9 mouse cellular contexts compared by ENCODE assay signal in genomic region chr7:105787285-105788140, GRCm38 (mm10). TPM values are rescaled to one million over a fixed set of nuclear protein-coding genes. Genes with fewer than 3 reads are reported as not detected.
DNase-seq lines count a peak whose midpoint lies in the region; ATAC-seq and TF ChIP-seq lines count a peak whose summit lies in the region.
"Had no signal": no experiment of that assay in that cellular context is flagged by ENCODE, and none has a peak within 500 bp of the region (broad histone marks: within the 10 kb centered on the region; RNA-seq: fewer than 3 reads in every experiment).

Gene Dchs1, minus strand, starts transcription at chr7:105787654.

- no peaks in the 10 kb centered on the region for H3K79me3 ChIP-seq in C2C12 (ENCODE audit: low read depth)

- H3K4me2 ChIP-seq in limb, embryonic 14.5 days (replicated peaks; ENCODE audit: low read depth, low read length, severe bottlenecking) = peak within 1 kb of the TSS; percentile 81

- peak within 1 kb of the TSS; percentile 99 for H3K9ac ChIP-seq in limb, embryonic 14.5 days (ENCODE audit: low read depth, low read length, severe bottlenecking)

- WGBS in limb, embryonic 14.5 days = under 1% methylated on average over 23 of the region's 97 CpGs

- ATAC-seq in limb, embryonic 14.5 days (ENCODE audit: low FRiP score, low read depth) = peak; percentile 78

- H3K4me3 ChIP-seq in gastrocnemius, adult 2 months = peak within 1 kb of the TSS; percentile 83
- H3K4me3 ChIP-seq in C2C12 (ENCODE audit: insufficient read depth, poor library complexity, severe bottlenecking) = peak within 1 kb of the TSS; percentile 6
- H3K4me3 ChIP-seq in limb, embryonic 14.5 days (replicated peaks; ENCODE audit: low read length) = peak within 1 kb of the TSS; percentile 98

- H3ac ChIP-seq in C2C12 (ENCODE audit: control insufficient read depth, insufficient read length, low read depth) = peak within 1 kb of the TSS; percentile 31

- no peaks in the 10 kb centered on the region for H3K79me2 ChIP-seq in C2C12 (ENCODE audit: control insufficient read depth, insufficient read depth)

- peaks cover 19% of the 10 kb centered on the region for H3K4me1 ChIP-seq in limb, embryonic 14.5 days (ENCODE audit: control insufficient read depth, insufficient read depth, low read length)

- no peaks in the 10 kb centered on the region for H3K36me3 ChIP-seq in C2C12 (ENCODE audit: control insufficient read depth, insufficient read depth)
- H3K36me3 ChIP-seq in limb, embryonic 14.5 days (ENCODE audit: control insufficient read depth, insufficient read depth, low read length) = peaks cover 21% of the 10 kb centered on the region
- H3K36me3 ChIP-seq: G1E had no signal

- no peaks in the 10 kb centered on the region for H3K9me3 ChIP-seq in limb, embryonic 14.5 days (ENCODE audit: control insufficient read depth, low read length)

- peak; percentile 53; the same call in 1 of the 2 replicates for TF ChIP-seq POLR2A in limb, embryonic 14.5 days (IDR thresholded peaks at IDR 0.05; ENCODE audit: borderline replicate concordance, extremely low read depth, insufficient read depth, insufficient read length)

- intact Hi-C loops in gastrocnemius, adult 2 months (cut with DNase I) = no loop called here
- intact Hi-C loops in heart, postnatal 14 days (cut with DNase I) = no loop called here

- DNase-seq in gastrocnemius, adult 2 months = peak; percentile 52
- no peak for DNase-seq in gastrocnemius, adult 18-20 months (ENCODE audit: low spot score)
- DNase-seq in embryo, embryonic 9.5 days (ENCODE audit: extremely low spot score) = peak; percentile 64
- peak; percentile 50 to 65 for DNase-seq in heart, postnatal 14 days
- peak; percentile 44 for DNase-seq in limb, embryonic 14.5 days (ENCODE audit: low spot score)
- peak; percentile 64 for DNase-seq in neural tube, embryonic 10.5 days (ENCODE audit: extremely low spot score, low spot score)
- DNase-seq in ovary, postnatal 10 days (ENCODE audit: low spot score) = no peak

- TF ChIP-seq CTCF in gastrocnemius, adult 2 months (IDR thresholded peaks at IDR 0.05) = no peak
- no peak for TF ChIP-seq CTCF in C2C12 (IDR thresholded peaks at IDR 0.05; ENCODE audit: control insufficient read depth, insufficient read depth, insufficient read length)

- peaks cover 6% of the 10 kb centered on the region for H3K27me3 ChIP-seq in C2C12 (ENCODE audit: control insufficient read depth, insufficient read depth, insufficient read length)
- H3K27me3 ChIP-seq in limb, embryonic 14.5 days (ENCODE audit: control insufficient read depth, insufficient read depth, low read length) = no peaks in the 10 kb centered on the region

- peak within 1 kb of the TSS; percentile 81 for H3K27ac ChIP-seq in gastrocnemius, adult 2 months
- peak within 1 kb of the TSS; percentile 93 for H3K27ac ChIP-seq in limb, embryonic 14.5 days (replicated peaks; ENCODE audit: low read depth, low read length)

TF ChIP-seq in C2C12, 6 proteins besides CTCF, POLR2A, EP300 and RAD21:
- TF ChIP-seq MYOD1 (IDR thresholded peaks at IDR 0.05; ENCODE audit: control insufficient read depth, insufficient read length, low read depth) (no peak), CEBPB (IDR thresholded peaks at IDR 0.05; ENCODE audit: low read depth) (no peak), MYOG (IDR thresholded peaks at IDR 0.05; ENCODE audit: control insufficient read depth, extremely low read depth, insufficient read length) (no peak), MAX (IDR thresholded peaks at IDR 0.05) (no peak), USF1 (IDR thresholded peaks at IDR 0.05; ENCODE audit: low read depth) (no peak), FOSL1 (IDR thresholded peaks at IDR 0.05; ENCODE audit: insufficient read depth, low read length, poor library complexity, severe bottlenecking) (no peak)

RNA-seq across cellular contexts. Expression of gene Dchs1, which starts in this region (rescaled TPM):
- 1 to 10 TPM; 2.1 to 5.0 TPM for total RNA-seq in gastrocnemius, adult 2 months (2021)
- 1 to 10 TPM; 2.1 to 3.7 TPM for total RNA-seq in gastrocnemius, adult 18-20 months (2021)
- polyA plus RNA-seq in C2C12 (2012; fragmentation: generic; extraction: Trizol) = 1.8 TPM
- 10 to 100 TPM; 18.0 to 21.1 TPM for total RNA-seq in heart, postnatal 14 days (2021)
- 48.6 and 72.0 TPM in 2 replicates for polyA plus RNA-seq in limb, embryonic 14.5 days (2012; rRNA removed)
- 28.5 and 34.7 TPM in 2 replicates for polyA plus RNA-seq in limb, embryonic 14.5 days (2014; fragmentation: Nextera tagmentation; extraction: Ambion mirVana)
- polyA plus RNA-seq: G1E had no signal

Comparison
In these comparisons a context has a peak if more than half of its experiments do, and no peak if none do; other contexts are left out.
1. RNA of gene Dchs1 (polyA plus RNA-seq): 28.5 to 72.0 TPM in limb, embryonic 14.5 days; 1.8 TPM in C2C12 (single experiment); every median in the first group is over 10 times any median in the second.
2. DNase-seq: peak in gastrocnemius, adult 2 months (single experiment), embryo, embryonic 9.5 days (single experiment), heart, postnatal 14 days (2 of 2), limb, embryonic 14.5 days (single experiment) and neural tube, embryonic 10.5 days (single experiment); none in gastrocnemius, adult 18-20 months (single experiment) and ovary, postnatal 10 days (single experiment).
3. H3K4me3 ChIP-seq: peak in every context shown above with its lines; median percentile 98 in limb, embryonic 14.5 days; 83 in gastrocnemius, adult 2 months; 6 in C2C12.